Mouse (Mus musculus) hematopoietic stem cell, adult 5-6 weeks (primary cell): ENCODE measurements around the gene Ifi209. TPM values are rescaled to one million over a fixed set of nuclear protein-coding genes. Genes with fewer than 3 reads are reported as not detected.
"Not testable (repeated sequence)": the region's sequence is repeated elsewhere in the genome, so short reads cannot be mapped to it uniquely, and the experiment has no call there.

ENCODE experiments used
- ATAC-seq, 2 experiments: fragments of 125-278 bp in 1 of 2; replicated peaks in 1 of 2; 2 replicates each; pipeline ENCODE4 v1.8.0; 2016 to 2017; ENCODE audit warnings: inconsistent platforms in 2 of 2, mild to moderate bottlenecking in 2 of 2, moderate number of reproducible peaks in 2 of 2, low read depth in 1 of 2, moderate TSS enrichment in 1 of 2; ENCODE audit not compliant: low FRiP score in 2 of 2, poor library complexity in 2 of 2, severe bottlenecking in 2 of 2, insufficient read depth in 1 of 2, low TSS enrichment in 1 of 2
- total RNA-seq: library from RNA; stranded (forward); fragments of 172-1452, 232-1000 nt; gene quantifications from 2 replicates; pipeline ENCODE4 v1.2.3, GENCODE M21; 2017

Gene Ifi209
- 13.1 and 15.7 TPM in 2 replicates for total RNA-seq

- ATAC-seq = peak; percentile 71 to 73; a peak in 3 of 4 replicates
Observed at GRCm38 (mm10) chr1:173630622-173631021, at the start of gene Ifi209. TSS of gene Ifi209 (plus strand) at chr1:173630917.

DNA sequence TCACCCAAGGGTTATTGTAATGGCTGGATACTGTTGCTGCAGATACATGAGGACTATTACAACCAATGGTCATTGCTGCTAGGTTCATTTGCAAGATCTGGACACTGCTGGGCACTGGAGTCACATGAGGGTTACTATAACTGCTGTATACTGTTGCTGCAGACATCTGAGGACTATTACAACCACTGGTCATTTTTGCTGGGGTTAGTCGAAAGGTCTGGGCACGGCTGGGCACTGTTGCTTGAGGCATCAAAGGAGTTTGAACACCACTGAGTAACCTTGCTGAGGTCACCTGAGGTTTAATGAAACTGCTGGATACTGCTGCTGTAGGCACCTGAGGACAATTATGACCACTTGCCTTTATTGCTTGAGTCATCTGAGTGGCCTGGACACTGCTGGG lies 41.0 kb upstream of the Ifi209 start:
- not testable (repeated sequence) for ATAC-seq

GRCm38 (mm10) chr1:173598838-173599494 lies 31.8 kb upstream of the Ifi209 start, which contains the start of gene Ifi213:
TSS of gene Ifi213 (minus strand) at chr1:173599274.
- ATAC-seq = peak; percentile 48 to 83; a peak in 3 of 4 replicates

GRCm38 (mm10) chr1:173610291-173610690 lies 20.4 kb upstream of the Ifi209 start:
- ATAC-seq = not testable (repeated sequence)

DNA sequence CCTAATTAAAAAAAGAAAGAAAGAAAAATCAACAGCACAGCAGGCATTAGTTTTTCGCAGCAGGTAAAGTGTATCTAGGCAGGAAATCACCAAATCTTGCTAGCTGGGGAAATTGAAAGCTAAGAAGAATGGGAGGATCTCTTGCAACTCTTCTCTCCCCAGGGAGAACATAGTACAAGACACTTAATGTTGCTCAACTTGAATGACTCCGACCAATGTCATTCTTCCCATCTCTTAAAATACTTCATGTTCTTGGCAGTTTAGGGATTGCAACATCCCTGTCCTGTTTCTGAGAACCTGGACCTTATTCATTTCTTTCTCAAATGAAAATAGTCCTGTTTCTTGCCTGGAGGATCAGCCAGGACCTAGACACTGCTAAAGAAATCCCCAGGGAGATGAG lies 8.5 kb upstream of the Ifi209 start:
- not testable (repeated sequence) for ATAC-seq

DNA sequence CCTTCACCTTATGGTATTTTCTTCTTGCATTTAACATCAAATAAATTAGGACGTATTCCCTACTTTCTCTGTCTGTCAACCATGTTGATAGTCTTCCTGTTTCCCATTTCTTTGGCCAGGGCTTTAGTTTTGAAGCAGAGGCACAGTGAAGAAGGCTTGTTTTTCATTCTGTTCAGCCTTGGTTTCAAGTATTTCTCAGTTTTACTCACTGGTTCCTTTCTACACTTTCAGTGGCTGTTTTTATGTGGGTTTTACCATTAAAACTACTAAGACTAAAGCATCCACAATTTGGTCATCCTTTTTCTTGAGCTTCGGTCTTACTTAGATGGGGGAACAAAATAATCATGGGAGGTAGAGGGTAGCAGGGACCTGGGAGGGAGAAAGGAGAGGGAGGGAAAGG lies 6.7 kb upstream of the Ifi209 start:
- ATAC-seq = no peak

DNA sequence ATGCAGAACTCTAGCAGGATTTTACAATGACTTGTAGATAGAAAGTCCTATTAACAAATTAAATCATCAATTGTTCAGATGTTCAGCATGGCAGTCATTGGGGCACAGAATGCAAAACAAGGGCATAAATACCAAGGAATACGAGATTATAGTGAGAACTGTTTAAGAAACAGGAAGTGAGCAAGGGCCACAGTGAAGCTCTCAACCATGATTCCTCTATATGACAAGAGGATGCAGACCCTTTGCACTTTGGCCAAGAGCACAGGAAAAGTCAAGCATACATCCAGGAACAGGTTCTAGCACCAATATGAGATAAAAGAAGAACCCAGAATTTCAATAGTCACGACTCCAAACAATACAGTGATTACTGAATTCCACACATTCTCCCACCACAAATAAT lies 4.0 kb upstream of the Ifi209 start:
- no peak for ATAC-seq

GRCm38 (mm10) chr1:173633969-173634645 lies 3.4 kb downstream of the Ifi209 start:
- no peak; a peak in 1 of 4 replicates for ATAC-seq

DNA sequence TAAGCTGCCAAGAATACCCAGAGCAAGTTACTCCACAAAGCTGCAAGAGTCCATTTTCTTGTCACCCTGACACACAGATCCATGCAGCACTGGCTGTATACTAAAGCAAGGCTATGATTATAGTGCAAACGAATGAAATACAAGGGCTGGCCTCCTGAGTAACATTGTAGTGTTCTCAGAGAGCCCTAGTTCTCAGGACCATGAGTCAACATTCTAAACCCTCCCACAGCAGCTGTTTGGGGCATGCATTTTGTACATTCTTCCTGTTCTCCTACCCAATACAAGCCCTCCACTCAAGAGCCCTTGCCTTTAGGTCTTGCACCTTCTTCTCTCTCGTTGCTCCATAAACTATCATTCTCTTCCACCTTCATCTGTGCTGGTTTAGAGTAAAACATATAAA lies 14.7 kb downstream of the Ifi209 start:
- ATAC-seq = no peak

GRCm38 (mm10) chr1:173657973-173658372 lies 27.3 kb downstream of the Ifi209 start:
- no peak for ATAC-seq

DNA sequence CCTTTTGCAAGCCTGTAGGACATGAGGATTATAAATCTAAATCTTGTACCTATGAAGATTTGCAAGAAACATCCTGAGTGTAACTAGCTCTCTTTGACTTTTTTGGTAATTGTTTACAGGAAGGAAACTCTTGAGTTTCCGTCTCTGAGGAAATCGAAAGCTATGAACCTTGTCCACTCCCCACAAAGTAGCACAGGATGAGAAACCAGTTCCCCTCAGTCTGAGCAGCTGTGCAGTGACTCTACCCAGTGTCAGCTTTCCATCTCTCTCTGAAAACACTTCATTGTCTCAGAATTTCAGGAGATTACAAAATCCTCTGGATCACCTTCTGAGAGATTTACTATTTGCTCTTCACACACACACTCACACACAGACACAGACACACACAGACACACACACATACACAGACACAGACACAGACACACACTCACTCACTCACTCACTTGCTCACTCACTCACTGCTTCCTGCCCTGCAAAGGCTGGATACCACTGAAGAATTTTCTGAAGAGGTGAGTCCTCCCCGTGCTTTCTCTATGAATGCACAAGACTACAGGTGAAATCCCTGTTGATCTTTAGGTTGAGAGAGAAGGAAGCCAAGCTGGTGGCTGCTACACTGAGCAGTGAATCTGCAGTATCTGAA lies 42.9 kb downstream of the Ifi209 start, which contains the start of gene Ifi208:
Gene Ifi208 (plus strand): TSS at position 218 of the 640 bp plus-strand sequence.
- ATAC-seq = peak; percentile 62 to 78; a peak in 3 of 4 replicates

DNA sequence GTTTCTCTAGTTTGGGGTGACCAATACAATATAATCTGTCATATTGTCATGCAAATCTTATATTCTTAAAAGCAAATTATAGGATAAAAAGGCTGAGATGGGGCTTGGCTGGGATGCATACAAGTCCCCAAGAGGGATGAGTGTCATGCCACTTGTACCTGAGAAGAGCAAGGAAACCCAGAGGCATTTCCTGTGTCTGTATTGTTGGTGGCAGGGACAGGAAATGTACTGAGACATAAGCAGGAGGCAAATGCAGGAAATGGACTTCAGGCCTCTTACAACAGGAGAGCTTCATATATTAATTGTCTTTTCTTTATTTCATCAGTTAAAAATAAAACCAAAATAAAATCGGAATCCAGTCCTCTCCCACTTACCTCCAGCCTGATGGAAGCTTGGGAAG lies 47.9 kb downstream of the Ifi209 start:
- ATAC-seq = not testable (repeated sequence)

DNA sequence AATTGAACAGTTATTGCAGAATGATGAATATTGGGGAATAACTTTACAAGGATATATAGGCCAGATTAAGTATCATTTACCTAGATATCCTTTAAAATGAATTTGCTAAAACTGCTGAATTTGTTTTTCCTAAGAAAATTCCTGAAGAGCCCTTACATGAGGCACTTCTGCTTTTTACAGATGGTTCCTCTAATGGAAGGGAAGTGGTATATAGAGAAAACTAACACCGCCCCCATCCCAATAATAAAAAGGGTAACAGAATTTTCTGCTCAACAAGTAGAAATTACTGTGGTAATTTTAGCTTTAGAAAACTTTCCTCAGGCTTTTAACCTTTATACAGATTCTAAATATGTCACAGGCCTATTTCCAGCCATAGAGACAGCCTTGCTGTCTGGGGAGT lies 63.6 kb downstream of the Ifi209 start:
- ATAC-seq = peak in 1 of 2 experiments; percentile 39; a peak in 1 of 4 replicates

Other genes starting within 250 kb of the Ifi209 start
- 3.3 and 5.6 TPM in 2 replicates for gene Ifi206, start 139.9 kb upstream of the Ifi209 start, total RNA-seq
- gene Ifi214, start 95.0 kb upstream of the Ifi209 start, total RNA-seq = 1.2 TPM in 1 of 2 replicates, not detected in the other
- 3.8 and 17.5 TPM in 2 replicates for gene Ifi213, start 31.6 kb upstream of the Ifi209 start, total RNA-seq
- gene Ifi208, start 42.8 kb downstream of the Ifi209 start, total RNA-seq = 1.5 TPM in 1 of 2 replicates, not detected in the other
- 0.25 and 0.75 TPM in 2 replicates for gene Ifi207, start 110.8 kb downstream of the Ifi209 start, total RNA-seq
- 1.5 and 13.1 TPM in 2 replicates for gene Ifi204, start 136.0 kb downstream of the Ifi209 start, total RNA-seq